Mouse (Mus musculus): Measurements from ENCODE around the gene Baiap2l1. TPM values are rescaled to one million over a fixed set of nuclear protein-coding genes. Genes with fewer than 3 reads are reported as not detected.

The Baiap2l1 gene
- polyA plus RNA-seq, 1 experiment from 2014 or later: 8.1 TPM

DNA sequence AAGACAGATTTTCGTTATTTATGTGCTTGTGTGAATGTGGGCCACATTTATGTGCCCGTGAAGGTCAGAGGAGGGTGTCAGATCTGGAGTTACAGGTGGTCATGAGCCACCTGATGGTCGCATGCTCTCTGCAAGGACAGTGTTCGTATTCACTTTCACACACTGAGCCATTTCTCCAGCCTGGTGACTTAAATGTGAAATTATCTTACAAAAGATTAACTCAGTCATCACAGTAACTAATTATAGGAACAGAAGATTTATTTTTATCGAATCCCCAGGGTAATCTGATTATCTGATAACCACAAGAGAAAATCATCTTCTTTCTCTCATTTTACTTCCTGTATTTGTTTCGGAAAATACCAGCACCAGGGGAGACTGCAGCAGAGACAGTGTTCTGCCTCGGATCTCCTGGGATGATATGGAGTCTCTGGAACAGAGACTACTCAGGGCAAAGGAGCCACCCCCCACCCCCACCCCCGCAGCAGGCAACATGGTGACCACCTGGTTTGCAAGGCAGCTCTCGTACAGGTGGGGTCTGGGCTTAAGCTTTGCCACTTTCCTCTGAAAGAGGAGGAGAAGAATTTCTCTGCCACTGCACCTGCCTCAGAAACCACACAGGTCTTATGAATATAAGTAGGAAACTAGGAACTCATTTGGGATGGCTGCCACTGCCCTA is 71.2 kb downstream of the Baiap2l1 start:
- Histone ChIP-seq H3K4me1 (ENCODE audit: insufficient read depth) (no peaks in the 10 kb centered on the region), H3K36me3 (ENCODE audit: insufficient read depth) (no peaks in the 10 kb centered on the region), H3K9me3 (ENCODE audit: low read depth, low read length) (no peaks in the 10 kb centered on the region), H3K4me3 (ENCODE audit: low read depth, low read length) (no peak overlapping the region), H3K27ac (ENCODE audit: low read depth) (no peak overlapping the region), H3K27me3 (ENCODE audit: insufficient read depth, low read length) (no peaks in the 10 kb centered on the region), H3K9ac (no peak overlapping the region), H3K4me2 (no peak overlapping the region)
- no peak for ATAC-seq (ENCODE audit: insufficient read depth)
- DNase-seq: no peak
- no peak for TF ChIP-seq CTCF (IDR thresholded peaks at IDR 0.05; ENCODE audit: low read depth)
- WGBS: 70% methylated on average over 9 of the region's 9 CpGs

- DNase-seq (no peak), ATAC-seq (ENCODE audit: insufficient read depth) (no peak)
- H3K4me3 ChIP-seq (ENCODE audit: low read depth, low read length): no peak overlapping the region
- no peaks in the 10 kb centered on the region for H3K9me3 ChIP-seq (ENCODE audit: low read depth, low read length)
- no peaks in the 10 kb centered on the region for H3K4me1 ChIP-seq (ENCODE audit: insufficient read depth)
- no peak overlapping the region for H3K27ac ChIP-seq (ENCODE audit: low read depth)
- H3K36me3 ChIP-seq (ENCODE audit: insufficient read depth): peaks cover 6% of the 10 kb centered on the region; the same call in 1 of the 2 replicates
- H3K27me3 ChIP-seq (ENCODE audit: insufficient read depth, low read length): no peaks in the 10 kb centered on the region
- H3K9ac ChIP-seq: no peak overlapping the region
- TF ChIP-seq CTCF (IDR thresholded peaks at IDR 0.05; ENCODE audit: low read depth): no peak
- 66% methylated on average over 5 of the region's 5 CpGs for WGBS
- no peak overlapping the region for H3K4me2 ChIP-seq
Measured at GRCm38 (mm10) chr5:144284599-144284998, 73.3 kb downstream of the Baiap2l1 start.

DNA sequence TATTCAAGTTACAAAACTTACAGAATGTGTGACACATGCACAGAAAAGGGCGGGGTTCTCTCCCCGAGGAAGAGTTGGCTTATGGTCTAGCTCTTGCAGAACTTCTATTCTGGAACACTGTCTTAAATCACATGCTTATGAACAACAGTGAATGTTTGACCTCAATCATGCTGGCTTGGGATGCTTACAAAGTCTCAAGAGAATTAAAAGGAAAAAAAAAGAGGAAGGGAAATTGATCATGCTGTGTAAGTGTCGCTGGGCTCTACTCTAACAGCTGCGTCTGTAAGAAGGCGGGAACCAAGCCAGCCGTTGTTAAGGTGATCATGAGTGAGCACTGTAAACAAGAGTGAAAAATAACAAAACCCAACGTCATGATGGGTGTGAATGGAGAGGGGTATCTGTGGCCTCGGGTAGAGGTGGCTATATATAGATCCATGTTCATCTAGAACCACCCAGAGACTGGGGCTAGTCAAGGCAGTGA is 74.3 kb downstream of the Baiap2l1 start:
- TF ChIP-seq CTCF (IDR thresholded peaks at IDR 0.05; ENCODE audit: low read depth): no peak
- no peaks in the 10 kb centered on the region for H3K27me3 ChIP-seq (ENCODE audit: insufficient read depth, low read length)
- no peak overlapping the region for H3K9ac ChIP-seq
- H3K4me1 ChIP-seq (ENCODE audit: insufficient read depth): no peaks in the 10 kb centered on the region
- no peaks in the 10 kb centered on the region for H3K9me3 ChIP-seq (ENCODE audit: low read depth, low read length)
- DNase-seq: no peak
- no peak overlapping the region for H3K27ac ChIP-seq (ENCODE audit: low read depth)
- H3K4me3 ChIP-seq (ENCODE audit: low read depth, low read length): no peak overlapping the region
- ATAC-seq (ENCODE audit: insufficient read depth): no peak
- no peak overlapping the region for H3K4me2 ChIP-seq
- WGBS: 53% methylated on average over 8 of the region's 8 CpGs
- peaks cover 8% of the 10 kb centered on the region; the same call in 1 of the 2 replicates for H3K36me3 ChIP-seq (ENCODE audit: insufficient read depth)

GRCm38 (mm10) chr5:144282470-144283260 is 75.2 kb downstream of the Baiap2l1 start:
- peaks cover 8% of the 10 kb centered on the region; the same call in 1 of the 2 replicates for H3K36me3 ChIP-seq (ENCODE audit: insufficient read depth)
- H3K4me2 ChIP-seq: no peak overlapping the region
- DNase-seq (no peak), ATAC-seq (ENCODE audit: insufficient read depth) (no peak)
- no peak overlapping the region for H3K9ac ChIP-seq
- H3K4me1 ChIP-seq (ENCODE audit: insufficient read depth): no peaks in the 10 kb centered on the region
- H3K4me3 ChIP-seq (ENCODE audit: low read depth, low read length): no peak overlapping the region
- no peak for TF ChIP-seq CTCF (IDR thresholded peaks at IDR 0.05; ENCODE audit: low read depth)
- H3K27me3 ChIP-seq (ENCODE audit: insufficient read depth, low read length): no peaks in the 10 kb centered on the region
- H3K9me3 ChIP-seq (ENCODE audit: low read depth, low read length): no peaks in the 10 kb centered on the region
- 77% methylated on average over 11 of the region's 11 CpGs for WGBS
- no peak overlapping the region for H3K27ac ChIP-seq (ENCODE audit: low read depth)

DNA sequence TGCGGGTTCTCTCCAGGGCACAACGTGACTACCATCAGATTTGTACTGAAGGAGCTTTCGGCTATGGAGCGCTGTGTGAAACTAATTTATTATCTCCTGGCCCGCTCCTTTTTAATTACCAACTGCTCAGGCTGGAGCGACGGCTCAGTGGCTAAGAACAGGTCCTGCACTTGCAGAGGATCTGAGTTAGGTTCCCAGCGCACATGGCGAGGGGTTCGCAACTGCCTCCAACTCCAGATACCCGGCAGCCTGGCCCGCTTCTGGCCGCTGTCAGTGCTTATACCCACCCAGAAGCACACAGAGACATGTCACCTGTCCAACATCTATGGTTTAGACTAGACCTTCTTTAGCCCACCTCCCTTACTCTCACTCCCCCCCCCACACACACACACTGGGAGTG is 78.0 kb downstream of the Baiap2l1 start:
- Histone ChIP-seq H3K4me1 (ENCODE audit: insufficient read depth) (no peaks in the 10 kb centered on the region), H3K9me3 (ENCODE audit: low read depth, low read length) (no peaks in the 10 kb centered on the region), H3K27ac (ENCODE audit: low read depth) (no peak overlapping the region), H3K27me3 (ENCODE audit: insufficient read depth, low read length) (no peaks in the 10 kb centered on the region), H3K4me2 (no peak overlapping the region), H3K9ac (no peak overlapping the region), H3K4me3 (ENCODE audit: low read depth, low read length) (no peak overlapping the region), H3K36me3 (ENCODE audit: insufficient read depth) (peaks cover 18% of the 10 kb centered on the region; the same call in 1 of the 2 replicates)
- WGBS: 91% methylated on average over 13 of the region's 13 CpGs
- TF ChIP-seq CTCF (IDR thresholded peaks at IDR 0.05; ENCODE audit: low read depth): no peak
- ATAC-seq (ENCODE audit: insufficient read depth): no peak
- DNase-seq: no peak

- Histone ChIP-seq H3K27me3 (ENCODE audit: insufficient read depth, low read length) (no peaks in the 10 kb centered on the region), H3K9me3 (ENCODE audit: low read depth, low read length) (no peaks in the 10 kb centered on the region), H3K4me1 (ENCODE audit: insufficient read depth) (no peaks in the 10 kb centered on the region), H3K27ac (ENCODE audit: low read depth) (no peak overlapping the region), H3K4me3 (ENCODE audit: low read depth, low read length) (no peak overlapping the region), H3K36me3 (ENCODE audit: insufficient read depth) (peaks cover 18% of the 10 kb centered on the region; the same call in 1 of the 2 replicates), H3K9ac (no peak overlapping the region), H3K4me2 (no peak overlapping the region)
- TF ChIP-seq CTCF (IDR thresholded peaks at IDR 0.05; ENCODE audit: low read depth): no peak
- 0 out of 2 replicates have a peak, but pooled peaks have one; percentile 15 for ATAC-seq (ENCODE audit: insufficient read depth)
- WGBS: 75% methylated on average over 9 of the region's 9 CpGs
- no peak for DNase-seq
Measured at GRCm38 (mm10) chr5:144279081-144279541, 78.8 kb downstream of the Baiap2l1 start.

GRCm38 (mm10) chr5:144278374-144278960 is 79.4 kb downstream of the Baiap2l1 start:
- TF ChIP-seq CTCF (IDR thresholded peaks at IDR 0.05; ENCODE audit: low read depth): no peak
- no peaks in the 10 kb centered on the region for H3K4me1 ChIP-seq (ENCODE audit: insufficient read depth)
- H3K27me3 ChIP-seq (ENCODE audit: insufficient read depth, low read length): no peaks in the 10 kb centered on the region
- 76% methylated on average over 12 of the region's 13 CpGs for WGBS
- H3K4me3 ChIP-seq (ENCODE audit: low read depth, low read length): no peak overlapping the region
- no peaks in the 10 kb centered on the region for H3K9me3 ChIP-seq (ENCODE audit: low read depth, low read length)
- no peak overlapping the region for H3K4me2 ChIP-seq
- DNase-seq (no peak), ATAC-seq (ENCODE audit: insufficient read depth) (no peak)
- no peak overlapping the region for H3K9ac ChIP-seq
- H3K36me3 ChIP-seq (ENCODE audit: insufficient read depth): peaks cover 18% of the 10 kb centered on the region; the same call in 1 of the 2 replicates
- H3K27ac ChIP-seq (ENCODE audit: low read depth): no peak overlapping the region
